Mouse (Mus musculus) lung, postnatal 0 days (tissue): ENCODE data around the gene Mum1l1.

ENCODE experiments used
- CTCF ChIP-seq: IDR thresholded peaks from 2 replicates; pipeline ENCODE4 v1.5.1; 2016; ENCODE audit warnings: antibody characterized with exemption, mild to moderate bottlenecking
- EP300 ChIP-seq: IDR thresholded peaks from 2 replicates; pipeline ENCODE4 v1.6.1; 2016; ENCODE audit warnings: antibody characterized with exemption, mild to moderate bottlenecking, control low read depth

GRCm38 (mm10) chrX:139219017-139219416, 9.2 kb downstream of the Mum1l1 start:
- TF ChIP-seq CTCF (peak; percentile 74), EP300 (no peak)
